Mouse (Mus musculus) hindbrain, embryonic 15.5 days (tissue): ENCODE data around the gene Pkd1l2. TPM values are rescaled to one million over a fixed set of nuclear protein-coding genes. Genes with fewer than 3 reads are reported as not detected.

Experiments
- ATAC-seq: fragments of 200-750 bp; cut with Nextera tagmentation; 2 replicates; pipeline ENCODE4 v1.8.0; 2017; ENCODE audit warnings: low read depth, moderate number of reproducible peaks, moderate TSS enrichment; ENCODE audit not compliant: low FRiP score
- H3K27ac ChIP-seq: fragments of 300-500 bp; sonication (generic); replicated peaks from 2 replicates; pipeline ENCODE4 v1.5.1; 2015; ENCODE audit warnings: mild to moderate bottlenecking, inconsistent platforms
- H3K27me3 ChIP-seq: fragments of 300-500 bp; sonication (generic); 2 replicates; pipeline ENCODE4 v1.6.1; 2015; ENCODE audit warnings: control low read depth, inconsistent platforms
- H3K36me3 ChIP-seq: fragments of 300-500 bp; sonication (generic); 2 replicates; pipeline ENCODE4 v1.6.1; 2015; ENCODE audit warnings: control low read depth, inconsistent platforms
- H3K4me1 ChIP-seq: fragments of 300-500 bp; sonication (generic); replicated peaks from 2 replicates; pipeline ENCODE4 v1.6.1; 2015; ENCODE audit warnings: control low read depth, inconsistent platforms
- H3K4me2 ChIP-seq: fragments of 300-500 bp; sonication (generic); 2 replicates; pipeline ENCODE4 v1.6.1; 2015; ENCODE audit warnings: moderate library complexity, mild to moderate bottlenecking, inconsistent platforms
- H3K4me3 ChIP-seq: fragments of 300-500 bp; sonication (generic); 2 replicates; pipeline ENCODE4 v1.5.1; 2015; ENCODE audit warnings: mild to moderate bottlenecking, inconsistent platforms
- H3K9ac ChIP-seq: fragments of 300-500 bp; sonication (generic); 2 replicates; pipeline ENCODE4 v1.6.1; 2015; ENCODE audit warnings: inconsistent platforms
- H3K9me3 ChIP-seq: fragments of 300-500 bp; sonication (generic); 2 replicates; pipeline ENCODE4 v1.6.1; 2016; ENCODE audit warnings: control low read depth, inconsistent platforms
- WGBS: fragments of 180-500 bp; shearing (Covaris S2); methylation state at CpG from one replicate; pipeline ENCODE4 v1.1.7; 2015; 5-methylcytosine and 5-hydroxymethylcytosine counted together
- polyA plus RNA-seq: library from polyadenylated mRNA; unstranded; fragments of >200 nt; fragmentation: Nextera tagmentation; extraction: Ambion mirVana; gene quantifications from 2 replicates; pipeline ENCODE4 v1.2.1, GENCODE M21; 2015

The Pkd1l2 gene
- polyA plus RNA-seq, 1 experiment from 2014 or later: 0.16 TPM

DNA sequence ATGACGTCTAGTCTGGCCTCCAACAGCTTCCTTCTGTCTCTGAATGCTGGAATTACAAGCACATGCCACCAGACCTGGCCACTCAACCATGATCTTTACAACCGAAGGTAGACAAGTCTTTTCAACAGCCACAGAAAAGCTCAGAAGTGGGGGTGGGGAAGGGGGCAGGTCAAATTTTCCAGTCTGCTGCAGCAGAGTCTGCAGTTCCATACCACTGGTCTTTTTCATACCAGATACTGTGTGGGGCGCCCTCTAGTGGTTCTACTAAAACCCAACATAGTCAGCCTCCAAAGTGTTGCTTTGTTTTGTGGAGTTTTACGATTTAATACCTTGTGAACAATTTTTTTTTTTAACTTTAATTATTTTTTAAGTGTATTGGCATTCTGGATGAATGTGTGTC lies 102.1 kb downstream of the Pkd1l2 start:
- H3K4me3 ChIP-seq: no peak overlapping the region
- no peak overlapping the region for H3K4me2 ChIP-seq
- H3K9me3 ChIP-seq: no peaks in the 10 kb centered on the region
- ATAC-seq: no peak
- H3K36me3 ChIP-seq: peaks cover 7% of the 10 kb centered on the region; the same call in 1 of the 2 replicates
- H3K4me1 ChIP-seq: peaks cover 12% of the 10 kb centered on the region
- H3K9ac ChIP-seq: no peak overlapping the region
- no peak overlapping the region for H3K27ac ChIP-seq
- no peaks in the 10 kb centered on the region for H3K27me3 ChIP-seq
- 20% methylated on average over 4 of the region's 4 CpGs for WGBS

DNA sequence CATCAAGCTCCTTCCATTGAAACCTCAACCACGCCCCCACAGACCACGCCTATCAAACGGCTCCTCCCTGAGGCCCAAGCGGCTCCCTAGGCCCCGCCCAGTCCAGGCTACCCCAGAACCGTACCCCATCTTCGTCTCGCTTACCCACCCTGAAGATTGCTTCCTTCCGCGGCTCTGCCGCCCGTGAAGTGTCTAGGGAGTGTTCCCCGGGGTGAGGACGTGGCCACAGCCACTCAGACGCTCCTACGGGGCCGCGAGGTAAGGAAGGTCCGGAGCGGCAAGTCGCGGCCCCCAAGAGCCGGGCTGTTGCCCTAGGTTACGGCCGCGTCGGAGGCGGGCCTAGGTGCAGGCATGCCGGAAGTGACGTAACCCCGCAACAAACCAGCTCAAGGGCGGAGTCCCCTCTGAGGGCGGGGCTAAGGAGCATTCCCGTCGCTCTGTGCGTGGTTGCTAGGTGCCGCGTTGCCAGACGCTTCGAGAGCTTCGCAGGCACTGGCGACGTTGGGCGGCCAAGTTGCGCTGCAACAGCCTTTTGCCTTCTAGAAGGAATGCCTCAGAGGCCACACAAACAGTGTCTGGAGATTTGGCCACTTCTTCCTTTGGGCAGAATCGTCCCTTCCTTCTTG lies 103.5 kb downstream of the Pkd1l2 start, which contains the start of gene 1700030J22Rik:
Gene 1700030J22Rik, minus strand, starts transcription at position 329 of the 626 bp plus-strand sequence.
- Histone ChIP-seq H3K27ac (peak within 1 kb of the TSS; percentile 75), H3K9me3 (no peaks in the 10 kb centered on the region), H3K9ac (peak within 1 kb of the TSS; percentile 41), H3K4me3 (peak within 1 kb of the TSS; percentile 74), H3K4me1 (peaks cover 12% of the 10 kb centered on the region), H3K27me3 (no peaks in the 10 kb centered on the region), H3K36me3 (peaks cover 7% of the 10 kb centered on the region; the same call in 1 of the 2 replicates), H3K4me2 (peak within 1 kb of the TSS; percentile 89)
- WGBS: under 1% methylated on average over 46 of the region's 46 CpGs
- peak; percentile 99 for ATAC-seq

DNA sequence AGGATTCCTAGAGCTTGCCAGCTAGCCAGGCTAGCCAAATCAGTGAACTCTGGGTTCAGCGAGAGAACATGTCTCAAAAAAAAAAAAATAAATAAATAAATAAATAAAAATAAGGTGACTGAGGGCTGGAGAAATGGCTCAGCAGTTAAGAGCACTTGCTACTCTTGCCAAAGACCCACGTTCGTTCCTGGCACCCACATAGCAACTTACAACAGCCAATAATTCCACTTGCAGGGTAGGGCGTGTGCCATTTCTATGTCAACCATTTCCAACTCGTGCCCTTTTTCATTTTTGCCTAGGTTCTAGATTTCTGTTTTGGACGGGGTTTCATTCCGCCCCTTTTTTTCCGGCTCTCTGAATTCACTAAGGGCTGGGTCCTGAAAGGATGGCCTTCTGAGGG lies 104.2 kb downstream of the Pkd1l2 start:
- Histone ChIP-seq H3K4me2 (peak overlapping the region; percentile 89), H3K9me3 (no peaks in the 10 kb centered on the region), H3K27me3 (no peaks in the 10 kb centered on the region), H3K9ac (peak overlapping the region; percentile 41), H3K4me3 (peak overlapping the region; percentile 74), H3K36me3 (peaks cover 7% of the 10 kb centered on the region; the same call in 1 of the 2 replicates), H3K27ac (peak overlapping the region; percentile 75; the same call in 1 of the 2 replicates), H3K4me1 (peaks cover 12% of the 10 kb centered on the region)
- no peak for ATAC-seq
- WGBS: 33% methylated on average over 8 of the region's 8 CpGs

DNA sequence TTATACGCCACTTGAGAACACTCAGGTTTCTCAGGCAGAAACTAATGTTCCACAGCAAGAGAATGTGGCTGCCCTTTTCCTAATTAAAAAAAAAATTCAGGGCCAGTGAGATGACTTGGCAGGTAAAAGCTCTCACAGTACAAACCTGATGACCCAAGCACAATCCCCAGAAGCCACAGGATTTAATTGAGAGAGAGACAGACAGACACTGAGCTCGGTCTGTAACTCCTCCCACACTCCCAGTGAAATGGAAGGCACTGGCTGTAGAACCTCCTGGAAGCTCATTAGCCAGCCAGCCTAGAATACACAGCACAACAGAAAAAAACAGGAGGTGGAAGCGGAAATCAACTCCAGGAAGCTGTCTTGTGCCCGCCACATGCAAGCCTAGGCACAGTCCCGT lies 106.6 kb downstream of the Pkd1l2 start:
- no peaks in the 10 kb centered on the region for H3K9me3 ChIP-seq
- no peak overlapping the region for H3K9ac ChIP-seq
- H3K4me1 ChIP-seq: peaks cover 12% of the 10 kb centered on the region
- no peaks in the 10 kb centered on the region for H3K36me3 ChIP-seq
- no peaks in the 10 kb centered on the region for H3K27me3 ChIP-seq
- no peak overlapping the region for H3K27ac ChIP-seq
- WGBS: 66% methylated on average over 5 of the region's 5 CpGs
- no peak overlapping the region for H3K4me2 ChIP-seq
- ATAC-seq: no peak
- H3K4me3 ChIP-seq: no peak overlapping the region

DNA sequence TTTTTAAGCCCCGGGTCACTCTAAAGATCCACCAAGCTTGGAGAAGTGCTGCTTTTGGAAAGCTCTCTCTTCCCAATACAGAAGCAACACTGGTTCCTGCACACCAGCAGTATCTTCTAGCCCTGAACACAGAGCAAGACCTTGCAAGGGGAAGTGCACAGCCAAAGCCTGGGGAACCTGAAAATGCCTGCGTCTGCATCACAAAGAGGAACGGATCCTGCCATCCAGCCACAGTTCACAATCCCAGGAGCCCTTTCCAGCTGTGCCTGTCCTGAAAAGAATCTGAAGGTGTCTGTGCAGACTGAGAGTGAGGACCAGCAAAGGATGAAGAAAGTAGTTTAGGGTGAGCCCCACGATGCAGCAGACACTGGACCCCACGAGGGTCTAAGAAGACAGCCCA lies 107.2 kb downstream of the Pkd1l2 start:
- H3K4me3 ChIP-seq: no peak overlapping the region
- WGBS: 44% methylated on average over 5 of the region's 5 CpGs
- no peaks in the 10 kb centered on the region for H3K9me3 ChIP-seq
- no peaks in the 10 kb centered on the region for H3K27me3 ChIP-seq
- H3K4me2 ChIP-seq: no peak overlapping the region
- H3K4me1 ChIP-seq: peaks cover 11% of the 10 kb centered on the region
- no peaks in the 10 kb centered on the region for H3K36me3 ChIP-seq
- H3K27ac ChIP-seq: no peak overlapping the region
- H3K9ac ChIP-seq: no peak overlapping the region
- ATAC-seq: no peak

DNA sequence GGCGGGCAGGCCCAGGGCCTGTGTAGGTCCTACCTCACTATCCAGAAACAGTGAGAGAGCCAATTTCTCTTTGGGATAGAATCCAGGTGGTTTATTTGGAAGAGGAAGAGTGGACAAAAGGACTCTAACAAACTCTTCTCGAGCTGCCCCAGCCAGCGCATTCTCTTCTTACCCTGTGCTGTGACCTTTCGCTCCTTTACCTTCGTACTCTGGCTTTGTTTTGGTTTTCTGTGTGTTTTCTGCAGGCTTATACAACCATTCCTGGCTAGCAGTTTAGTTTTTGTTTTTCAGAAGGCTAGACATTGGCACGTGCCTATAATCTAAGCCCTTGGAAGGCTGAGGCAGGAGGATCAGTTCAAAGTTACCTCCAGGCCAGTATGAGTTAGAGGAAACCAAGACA lies 112.7 kb downstream of the Pkd1l2 start:
- H3K9ac ChIP-seq: no peak overlapping the region
- no peak overlapping the region for H3K4me3 ChIP-seq
- no peak for ATAC-seq
- H3K36me3 ChIP-seq: no peaks in the 10 kb centered on the region
- H3K4me2 ChIP-seq: no peak overlapping the region
- H3K4me1 ChIP-seq: no peaks in the 10 kb centered on the region
- H3K9me3 ChIP-seq: no peaks in the 10 kb centered on the region
- no peak overlapping the region for H3K27ac ChIP-seq
- H3K27me3 ChIP-seq: no peaks in the 10 kb centered on the region
- WGBS: 89% methylated on average over 6 of the region's 6 CpGs

DNA sequence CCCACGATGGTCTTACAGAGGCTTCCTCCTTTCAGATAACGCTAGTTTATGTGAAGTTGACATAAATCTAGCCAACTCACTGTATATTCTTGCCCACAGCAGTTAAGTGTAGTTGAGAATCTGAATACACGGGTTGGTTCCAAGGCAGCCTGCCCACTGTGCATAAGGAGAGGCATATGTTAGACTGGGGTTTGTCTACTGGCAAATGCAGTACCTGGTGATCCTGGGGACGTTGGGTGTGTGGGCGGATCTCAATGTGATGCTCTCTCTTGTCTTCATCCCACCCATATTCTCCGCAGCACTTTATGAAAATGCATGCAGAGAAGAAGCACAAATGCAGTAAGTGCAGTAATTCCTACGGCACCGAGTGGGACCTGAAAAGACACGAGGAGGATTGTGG lies 127.8 kb downstream of the Pkd1l2 start:
- 93% methylated on average over 9 of the region's 9 CpGs for WGBS
- Histone ChIP-seq H3K27me3 (no peaks in the 10 kb centered on the region), H3K4me3 (no peak overlapping the region), H3K27ac (no peak overlapping the region), H3K4me1 (no peaks in the 10 kb centered on the region), H3K9me3 (no peaks in the 10 kb centered on the region), H3K36me3 (peaks cover 51% of the 10 kb centered on the region), H3K4me2 (no peak overlapping the region), H3K9ac (no peak overlapping the region)
- ATAC-seq: no peak

DNA sequence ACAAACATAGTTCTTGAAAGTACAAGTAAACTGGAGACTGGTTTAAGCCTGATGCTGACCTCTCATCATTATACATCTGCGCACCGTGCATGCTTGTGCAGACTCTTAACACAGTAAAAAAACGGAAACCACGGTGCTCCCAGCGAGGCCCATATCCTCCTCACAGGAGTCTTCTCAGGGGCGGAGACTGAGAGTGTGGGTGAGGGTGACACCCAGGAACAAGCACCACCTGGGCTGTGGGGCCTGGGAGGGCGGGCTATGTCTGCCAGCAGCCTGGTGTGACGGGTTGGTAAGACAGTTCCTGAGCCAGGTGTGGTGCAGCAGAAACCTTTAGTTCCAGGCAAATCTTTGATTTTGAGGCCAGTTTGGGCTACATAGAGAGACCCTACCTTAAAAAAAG lies 129.8 kb downstream of the Pkd1l2 start:
- WGBS: 94% methylated on average over 8 of the region's 8 CpGs
- Histone ChIP-seq H3K4me2 (no peak overlapping the region), H3K9me3 (no peaks in the 10 kb centered on the region), H3K27me3 (no peaks in the 10 kb centered on the region), H3K4me3 (no peak overlapping the region), H3K27ac (no peak overlapping the region), H3K36me3 (peaks cover 40% of the 10 kb centered on the region), H3K9ac (no peak overlapping the region), H3K4me1 (no peaks in the 10 kb centered on the region)
- no peak for ATAC-seq

DNA sequence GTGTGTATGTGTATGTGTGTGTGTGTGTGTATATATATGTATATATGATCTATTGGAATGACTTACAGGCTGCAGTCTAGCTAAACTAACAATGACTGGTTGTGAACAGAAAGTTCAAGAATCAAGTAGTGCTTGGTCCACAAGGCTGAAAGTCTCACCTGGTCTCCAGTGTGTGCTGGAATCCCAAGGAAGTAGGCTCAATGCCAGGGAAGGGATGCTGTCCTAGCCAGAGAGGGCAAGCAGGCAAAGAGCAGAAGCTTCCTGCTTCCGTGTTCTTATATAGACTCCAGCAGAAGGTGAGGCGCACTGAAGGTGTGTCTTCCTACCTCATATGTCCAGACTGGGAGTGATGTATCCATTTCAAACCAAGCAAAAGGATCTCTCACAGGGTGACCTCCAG lies 130.5 kb downstream of the Pkd1l2 start:
- no peak for ATAC-seq
- Histone ChIP-seq H3K4me3 (no peak overlapping the region), H3K4me2 (no peak overlapping the region), H3K9me3 (no peaks in the 10 kb centered on the region), H3K36me3 (peaks cover 34% of the 10 kb centered on the region), H3K9ac (no peak overlapping the region), H3K27me3 (no peaks in the 10 kb centered on the region), H3K27ac (no peak overlapping the region), H3K4me1 (no peaks in the 10 kb centered on the region)
- 91% methylated on average over 2 of the region's 2 CpGs for WGBS

DNA sequence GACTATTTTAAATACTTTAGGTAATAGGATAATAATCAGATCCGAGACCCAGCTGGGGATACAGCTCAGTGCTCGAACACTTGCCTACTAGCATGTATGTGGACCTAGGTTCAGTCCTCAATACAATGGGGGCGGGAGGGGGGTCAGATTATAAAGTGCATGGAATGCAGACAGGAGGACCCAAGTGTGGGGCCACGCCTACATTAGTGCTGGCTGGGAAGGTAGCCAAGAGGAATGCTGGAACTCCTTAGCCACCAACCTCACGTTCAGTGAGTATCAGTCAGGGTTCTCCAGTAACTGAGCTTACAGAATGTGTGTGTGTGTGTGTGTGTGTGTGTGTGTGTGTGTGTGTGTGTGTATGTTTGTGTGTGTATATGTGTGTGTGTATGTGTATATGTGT lies 130.9 kb downstream of the Pkd1l2 start:
- 78% methylated on average over 5 of the region's 5 CpGs for WGBS
- ATAC-seq: no peak
- Histone ChIP-seq H3K36me3 (peaks cover 30% of the 10 kb centered on the region), H3K4me3 (no peak overlapping the region), H3K9me3 (no peaks in the 10 kb centered on the region), H3K4me2 (no peak overlapping the region), H3K4me1 (peaks cover 3% of the 10 kb centered on the region), H3K27ac (no peak overlapping the region), H3K9ac (no peak overlapping the region), H3K27me3 (no peaks in the 10 kb centered on the region)

DNA sequence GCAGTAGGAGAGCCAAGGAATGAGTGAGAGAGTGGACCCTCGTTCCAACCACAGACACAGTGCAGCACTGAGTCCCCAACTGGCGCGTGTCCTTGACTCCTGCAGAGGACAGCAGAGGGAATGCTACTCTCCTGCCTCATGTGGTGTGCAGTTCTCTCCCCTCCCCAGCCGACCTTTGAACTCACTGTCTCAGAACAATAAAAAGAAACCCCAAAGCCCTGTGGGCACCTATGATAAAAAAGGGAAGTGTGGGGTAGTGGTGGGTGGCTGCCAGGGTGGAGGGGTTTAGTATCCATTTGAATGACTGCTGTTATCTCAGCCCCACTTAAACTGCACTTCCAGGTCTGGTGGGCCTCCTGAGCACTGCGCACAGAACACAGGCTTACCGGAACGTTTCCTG lies 134.7 kb downstream of the Pkd1l2 start:
- Histone ChIP-seq H3K27ac (no peak overlapping the region), H3K36me3 (no peaks in the 10 kb centered on the region), H3K4me1 (peaks cover 31% of the 10 kb centered on the region), H3K9me3 (no peaks in the 10 kb centered on the region), H3K4me3 (no peak overlapping the region), H3K27me3 (no peaks in the 10 kb centered on the region), H3K9ac (no peak overlapping the region), H3K4me2 (no peak overlapping the region)
- WGBS: 85% methylated on average over 7 of the region's 7 CpGs
- no peak for ATAC-seq

DNA sequence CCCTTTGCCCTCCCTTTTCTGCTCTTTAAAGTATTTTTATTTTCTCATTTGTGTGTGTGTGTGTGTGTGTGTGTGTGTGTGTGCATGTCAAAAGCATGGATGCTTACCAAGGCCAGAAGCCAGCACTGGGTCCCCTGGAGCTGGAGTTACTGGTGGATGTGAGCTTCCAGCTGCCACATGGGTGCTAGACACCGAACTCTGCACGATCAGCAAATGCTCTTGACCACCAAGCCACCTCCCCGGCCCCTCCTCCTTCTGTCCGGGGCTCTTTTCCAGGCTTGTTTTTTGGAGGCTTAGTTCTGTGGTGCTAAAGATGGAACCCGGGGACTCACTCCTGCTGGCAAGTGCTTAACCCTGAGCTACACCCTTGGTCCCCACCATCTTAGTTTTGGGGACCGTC lies 135.4 kb downstream of the Pkd1l2 start:
- Histone ChIP-seq H3K27me3 (no peaks in the 10 kb centered on the region), H3K36me3 (no peaks in the 10 kb centered on the region), H3K9me3 (no peaks in the 10 kb centered on the region), H3K9ac (no peak overlapping the region), H3K4me3 (no peak overlapping the region), H3K4me2 (no peak overlapping the region), H3K27ac (no peak overlapping the region), H3K4me1 (peaks cover 31% of the 10 kb centered on the region)
- 80% methylated on average over 6 of the region's 6 CpGs for WGBS
- ATAC-seq: no peak

DNA sequence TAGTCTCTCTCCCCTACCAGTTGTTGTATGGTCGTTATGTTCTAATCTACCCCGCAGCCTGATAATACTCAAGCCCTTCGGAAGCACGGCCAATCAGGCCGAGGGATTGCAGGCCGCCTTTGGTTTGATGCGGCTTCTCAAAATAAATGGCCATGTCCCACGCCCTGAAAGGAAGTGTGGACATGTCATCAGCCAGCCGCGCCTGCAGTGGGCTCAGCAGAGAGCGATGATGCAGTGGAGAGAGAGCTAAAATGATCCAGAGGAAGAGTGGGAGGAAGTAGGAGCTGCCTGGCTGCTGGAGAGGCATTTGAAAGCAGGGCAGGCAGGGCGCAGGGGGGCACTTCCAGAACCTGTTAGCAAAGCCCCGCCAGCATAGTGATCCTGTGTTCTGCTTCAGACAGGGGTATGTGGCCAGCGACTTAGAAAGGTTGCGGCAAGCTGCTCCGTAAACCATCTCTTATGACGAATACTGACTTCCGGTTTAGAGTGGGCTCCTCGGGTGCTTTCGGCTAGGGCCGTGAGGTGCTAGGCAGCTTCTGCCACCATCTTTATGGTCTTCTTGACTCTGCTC lies 135.9 kb downstream of the Pkd1l2 start:
- H3K9me3 ChIP-seq: no peaks in the 10 kb centered on the region
- no peaks in the 10 kb centered on the region for H3K36me3 ChIP-seq
- no peaks in the 10 kb centered on the region for H3K27me3 ChIP-seq
- peaks cover 31% of the 10 kb centered on the region for H3K4me1 ChIP-seq
- no peak for ATAC-seq
- H3K9ac ChIP-seq: no peak overlapping the region
- H3K4me3 ChIP-seq: no peak overlapping the region
- no peak overlapping the region for H3K4me2 ChIP-seq
- H3K27ac ChIP-seq: no peak overlapping the region
- 78% methylated on average over 21 of the region's 21 CpGs for WGBS
